Mouse (Mus musculus): ENCODE results near the gene Apon. TPM values are rescaled to one million over a fixed set of nuclear protein-coding genes. Genes with fewer than 3 reads are reported as not detected.

The Apon gene
- polyA plus RNA-seq (2015; fragmentation: Nextera tagmentation; extraction: Ambion mirVana), result 0.13 TPM in 1 of 2 replicates, not detected in the other

GRCm38 (mm10) chr10:128253677-128254255, at the start of gene Apon:
Apon (plus strand) TSS chr10:128254096.
- H3K4me2 ChIP-seq (replicated peaks; ENCODE audit: low read depth), result no peak within 1 kb of the TSS
- no peak for ATAC-seq (ENCODE audit: low FRiP score, low TSS enrichment)
- no peak within 1 kb of the TSS for H3K9ac ChIP-seq (ENCODE audit: low read length)
- no peaks in the 10 kb centered on the region for H3K27me3 ChIP-seq (ENCODE audit: control insufficient read depth, insufficient read depth, low read length)
- H3K4me1 ChIP-seq (replicated peaks; ENCODE audit: control insufficient read depth, insufficient read depth), result no peaks in the 10 kb centered on the region
- WGBS, result 67% methylated on average over 4 of the region's 4 CpGs
- DNase-seq (ENCODE audit: low spot score), result no peak
- peaks cover 19% of the 10 kb centered on the region for H3K36me3 ChIP-seq (ENCODE audit: control insufficient read depth, insufficient read depth, low read length)
- no peak for TF ChIP-seq CTCF (IDR thresholded peaks at IDR 0.05; ENCODE audit: low read depth)
- TF ChIP-seq EP300 (optimal IDR thresholded peaks at IDR 0.05), result no peak
- H3K27ac ChIP-seq (replicated peaks), result no peak within 1 kb of the TSS
- H3K4me3 ChIP-seq (ENCODE audit: low read depth, low read length), result no peak within 1 kb of the TSS
- no peaks in the 10 kb centered on the region for H3K9me3 ChIP-seq (ENCODE audit: control insufficient read depth, low read length)

- TF ChIP-seq CTCF (IDR thresholded peaks at IDR 0.05; ENCODE audit: low read depth) (no peak), EP300 (optimal IDR thresholded peaks at IDR 0.05) (no peak)
- ATAC-seq (ENCODE audit: low FRiP score, low TSS enrichment), result peak; percentile 46; the same call in 1 of the 2 replicates
- 75% methylated on average over 15 of the region's 15 CpGs for WGBS
Measured at GRCm38 (mm10) chr10:128204941-128205340, 49.0 kb upstream of the Apon start.

GRCm38 (mm10) chr10:128208326-128208725, 45.6 kb upstream of the Apon start:
- Histone ChIP-seq H3K9me3 (ENCODE audit: control insufficient read depth, low read length) (no peaks in the 10 kb centered on the region), H3K4me1 (replicated peaks; ENCODE audit: control insufficient read depth, insufficient read depth) (peaks cover 6% of the 10 kb centered on the region; the same call in 1 of the 2 replicates), H3K4me3 (ENCODE audit: low read depth, low read length) (no peak overlapping the region), H3K36me3 (ENCODE audit: control insufficient read depth, insufficient read depth, low read length) (peaks cover 2% of the 10 kb centered on the region; the same call in 1 of the 2 replicates), H3K27ac (replicated peaks) (no peak overlapping the region), H3K4me2 (replicated peaks; ENCODE audit: low read depth) (no peak overlapping the region), H3K9ac (ENCODE audit: low read length) (no peak overlapping the region), H3K27me3 (ENCODE audit: control insufficient read depth, insufficient read depth, low read length) (no peaks in the 10 kb centered on the region)
- WGBS, result 89% methylated on average over 10 of the region's 10 CpGs
- DNase-seq (ENCODE audit: low spot score), result no peak
- no peak for ATAC-seq (ENCODE audit: low FRiP score, low TSS enrichment)
- TF ChIP-seq EP300 (optimal IDR thresholded peaks at IDR 0.05) (no peak), CTCF (IDR thresholded peaks at IDR 0.05; ENCODE audit: low read depth) (no peak)

More at GRCm38 (mm10) chr10:128204941-128205340, 49.0 kb upstream of the Apon start:
- no peaks in the 10 kb centered on the region for H3K9me3 ChIP-seq (ENCODE audit: control insufficient read depth, low read length)
- H3K4me2 ChIP-seq (replicated peaks; ENCODE audit: low read depth), result no peak overlapping the region
- H3K36me3 ChIP-seq (ENCODE audit: control insufficient read depth, insufficient read depth, low read length), result peaks cover 2% of the 10 kb centered on the region; the same call in 1 of the 2 replicates
- H3K27me3 ChIP-seq (ENCODE audit: control insufficient read depth, insufficient read depth, low read length), result no peaks in the 10 kb centered on the region
- DNase-seq (ENCODE audit: low spot score), result no peak
- no peaks in the 10 kb centered on the region for H3K4me1 ChIP-seq (replicated peaks; ENCODE audit: control insufficient read depth, insufficient read depth)
- no peak overlapping the region for H3K27ac ChIP-seq (replicated peaks)
- no peak overlapping the region for H3K4me3 ChIP-seq (ENCODE audit: low read depth, low read length)
- H3K9ac ChIP-seq (ENCODE audit: low read length), result no peak overlapping the region

- no peak overlapping the region for H3K27ac ChIP-seq (replicated peaks)
- WGBS, result 91% methylated on average over 11 of the region's 11 CpGs
- ATAC-seq (ENCODE audit: low FRiP score, low TSS enrichment), result no peak
- no peak overlapping the region for H3K9ac ChIP-seq (ENCODE audit: low read length)
- peaks cover 6% of the 10 kb centered on the region; the same call in 1 of the 2 replicates for H3K4me1 ChIP-seq (replicated peaks; ENCODE audit: control insufficient read depth, insufficient read depth)
- H3K36me3 ChIP-seq (ENCODE audit: control insufficient read depth, insufficient read depth, low read length), result peaks cover 2% of the 10 kb centered on the region; the same call in 1 of the 2 replicates
- no peak overlapping the region for H3K4me3 ChIP-seq (ENCODE audit: low read depth, low read length)
- H3K9me3 ChIP-seq (ENCODE audit: control insufficient read depth, low read length), result no peaks in the 10 kb centered on the region
- no peak overlapping the region for H3K4me2 ChIP-seq (replicated peaks; ENCODE audit: low read depth)
- no peak for TF ChIP-seq EP300 (optimal IDR thresholded peaks at IDR 0.05)
- TF ChIP-seq CTCF (IDR thresholded peaks at IDR 0.05; ENCODE audit: low read depth), result no peak
- H3K27me3 ChIP-seq (ENCODE audit: control insufficient read depth, insufficient read depth, low read length), result no peaks in the 10 kb centered on the region
- DNase-seq (ENCODE audit: low spot score), result no peak
Measured at GRCm38 (mm10) chr10:128209311-128210009, 44.4 kb upstream of the Apon start.

GRCm38 (mm10) chr10:128210131-128210530, 43.8 kb upstream of the Apon start:
- 83% methylated on average over 2 of the region's 2 CpGs for WGBS
- Histone ChIP-seq H3K27ac (replicated peaks) (no peak overlapping the region), H3K9ac (ENCODE audit: low read length) (no peak overlapping the region), H3K36me3 (ENCODE audit: control insufficient read depth, insufficient read depth, low read length) (peaks cover 2% of the 10 kb centered on the region; the same call in 1 of the 2 replicates), H3K4me3 (ENCODE audit: low read depth, low read length) (no peak overlapping the region), H3K27me3 (ENCODE audit: control insufficient read depth, insufficient read depth, low read length) (no peaks in the 10 kb centered on the region), H3K9me3 (ENCODE audit: control insufficient read depth, low read length) (no peaks in the 10 kb centered on the region), H3K4me1 (replicated peaks; ENCODE audit: control insufficient read depth, insufficient read depth) (peaks cover 6% of the 10 kb centered on the region; the same call in 1 of the 2 replicates), H3K4me2 (replicated peaks; ENCODE audit: low read depth) (no peak overlapping the region)
- DNase-seq (ENCODE audit: low spot score) (no peak), ATAC-seq (ENCODE audit: low FRiP score, low TSS enrichment) (no peak)
- no peak for TF ChIP-seq EP300 (optimal IDR thresholded peaks at IDR 0.05)
- TF ChIP-seq CTCF (IDR thresholded peaks at IDR 0.05; ENCODE audit: low read depth), result no peak

Data from stomach, postnatal 0 days (tissue).